In genomic region chr14:114821098-114821594, GRCm38 (mm10) we compare ENCODE assay signal across 12 mouse cellular contexts.
DNase-seq lines count a peak whose midpoint lies in the region; ATAC-seq and TF ChIP-seq lines count a peak whose summit lies in the region.
"Had no signal": no experiment of that assay in that cellular context is flagged by ENCODE, and none has a peak within 500 bp of the region (broad histone marks: within the 10 kb centered on the region; RNA-seq: fewer than 3 reads in every experiment).

No protein-coding gene starts in this region.

- H3K9me3 ChIP-seq in liver, postnatal 0 days (ENCODE audit: low read length), result no peaks in the 10 kb centered on the region
- H3K9me3 ChIP-seq in embryonic facial prominence, embryonic 12.5 days, result no peaks in the 10 kb centered on the region
- H3K9me3 ChIP-seq in intestine, embryonic 15.5 days, result no peaks in the 10 kb centered on the region
- H3K9me3 ChIP-seq in stomach, embryonic 14.5 days (ENCODE audit: control insufficient read depth, low read depth, low read length), result no peaks in the 10 kb centered on the region

- no peak for TF ChIP-seq CTCF in liver, postnatal 0 days (IDR thresholded peaks at IDR 0.05; ENCODE audit: low read depth)

- H3K27ac ChIP-seq in liver, postnatal 0 days (ENCODE audit: low read depth), result no peak overlapping the region
- peak overlapping the region; percentile 61 for H3K27ac ChIP-seq in embryonic facial prominence, embryonic 12.5 days
- peak overlapping the region; percentile 60 for H3K27ac ChIP-seq in intestine, embryonic 15.5 days
- peak overlapping the region; percentile 53; the same call in 1 of the 2 replicates for H3K27ac ChIP-seq in stomach, embryonic 14.5 days (ENCODE audit: low read length)
- H3K27ac ChIP-seq: macrophage had no signal

- no peaks in the 10 kb centered on the region for H3K4me1 ChIP-seq in liver, postnatal 0 days (ENCODE audit: insufficient read depth)
- H3K4me1 ChIP-seq in embryonic facial prominence, embryonic 12.5 days, result peaks cover 11% of the 10 kb centered on the region
- peaks cover 6% of the 10 kb centered on the region for H3K4me1 ChIP-seq in intestine, embryonic 15.5 days (replicated peaks)
- H3K4me1 ChIP-seq in stomach, embryonic 14.5 days (ENCODE audit: control insufficient read depth, insufficient read depth, low read length), result peaks cover 14% of the 10 kb centered on the region

- DNase-seq in liver, result peak; percentile 17
- no peak for DNase-seq in liver, postnatal 0 days
- DNase-seq in spleen, postnatal 4 days (ENCODE audit: low spot score in 2 of 2), result no peak
- DNase-seq in adrenal gland, postnatal 25 days, result no peak
- DNase-seq: cerebellum, postnatal 36 days; gastrocnemius, postnatal 25 days; right cerebral cortex, postnatal 14 days; thymus, postnatal 4 days had no signal

- no peaks in the 10 kb centered on the region for H3K36me3 ChIP-seq in liver, postnatal 0 days (replicated peaks; ENCODE audit: insufficient read depth, low read length)
- no peaks in the 10 kb centered on the region for H3K36me3 ChIP-seq in embryonic facial prominence, embryonic 12.5 days
- no peaks in the 10 kb centered on the region for H3K36me3 ChIP-seq in intestine, embryonic 15.5 days
- no peaks in the 10 kb centered on the region for H3K36me3 ChIP-seq in stomach, embryonic 14.5 days (ENCODE audit: control insufficient read depth, insufficient read depth, low read length)

- H3K9ac ChIP-seq in liver, postnatal 0 days (replicated peaks), result no peak overlapping the region
- H3K9ac ChIP-seq in embryonic facial prominence, embryonic 12.5 days, result no peak overlapping the region
- H3K9ac ChIP-seq in intestine, embryonic 15.5 days, result no peak overlapping the region
- H3K9ac ChIP-seq in stomach, embryonic 14.5 days (replicated peaks; ENCODE audit: low read depth, low read length), result no peak overlapping the region

- no peak for ATAC-seq in liver, postnatal 0 days
- ATAC-seq in embryonic facial prominence, embryonic 12.5 days (ENCODE audit: insufficient number of reproducible peaks, insufficient read depth, low FRiP score, low TSS enrichment), result peak; percentile 92
- ATAC-seq in intestine, embryonic 15.5 days, result peak; percentile 93
- peak; percentile 92; the same call in 1 of the 2 replicates for ATAC-seq in stomach, embryonic 14.5 days (ENCODE audit: insufficient number of reproducible peaks, insufficient read depth, low FRiP score, low read depth)

- H3K27me3 ChIP-seq in liver, postnatal 0 days (ENCODE audit: insufficient read depth, low read length), result no peaks in the 10 kb centered on the region
- no peaks in the 10 kb centered on the region for H3K27me3 ChIP-seq in embryonic facial prominence, embryonic 12.5 days
- no peaks in the 10 kb centered on the region for H3K27me3 ChIP-seq in intestine, embryonic 15.5 days (replicated peaks)
- no peaks in the 10 kb centered on the region for H3K27me3 ChIP-seq in stomach, embryonic 14.5 days (ENCODE audit: control insufficient read depth, insufficient read depth, low read length)

- 46% methylated on average over 2 of the region's 2 CpGs for WGBS in liver, postnatal 0 days (ENCODE audit: insufficient replicate concordance)
- WGBS in embryonic facial prominence, embryonic 12.5 days, result 13% methylated on average over 2 of the region's 2 CpGs
- WGBS in intestine, embryonic 15.5 days, result 14% methylated on average over 2 of the region's 2 CpGs
- 3% methylated on average over 2 of the region's 2 CpGs for WGBS in stomach, embryonic 14.5 days

- H3K4me3 ChIP-seq in liver, postnatal 0 days (ENCODE audit: low read depth, low read length), result no peak overlapping the region
- no peak overlapping the region for H3K4me3 ChIP-seq in embryonic facial prominence, embryonic 12.5 days
- H3K4me3 ChIP-seq in intestine, embryonic 15.5 days (replicated peaks), result no peak overlapping the region
- H3K4me3 ChIP-seq in stomach, embryonic 14.5 days (ENCODE audit: low read depth, low read length), result no peak overlapping the region

- TF ChIP-seq EP300 in liver, postnatal 0 days (IDR thresholded peaks at IDR 0.05; ENCODE audit: low read depth), result no peak

- H3K4me2 ChIP-seq in liver, postnatal 0 days (ENCODE audit: low read depth, low read length), result no peak overlapping the region
- H3K4me2 ChIP-seq in embryonic facial prominence, embryonic 12.5 days (replicated peaks), result no peak overlapping the region
- 0 out of 2 replicates have a peak overlapping the region, but pooled peaks have one; percentile 14 for H3K4me2 ChIP-seq in intestine, embryonic 15.5 days (replicated peaks)
- no peak overlapping the region for H3K4me2 ChIP-seq in stomach, embryonic 14.5 days (replicated peaks; ENCODE audit: low read depth, low read length)
